Mouse (Mus musculus): ENCODE measurements at regions not wholly inside any gene's neighbourhood (a gene's known extent, or its start where the extent isn't known, plus 50 kb on each side); places are given as distances from the start of the nearest gene placed in this dataset.
"Not testable (repeated sequence)": the region's sequence is repeated elsewhere in the genome, so short reads cannot be mapped to it uniquely, and the experiment has no call there.

DNA sequence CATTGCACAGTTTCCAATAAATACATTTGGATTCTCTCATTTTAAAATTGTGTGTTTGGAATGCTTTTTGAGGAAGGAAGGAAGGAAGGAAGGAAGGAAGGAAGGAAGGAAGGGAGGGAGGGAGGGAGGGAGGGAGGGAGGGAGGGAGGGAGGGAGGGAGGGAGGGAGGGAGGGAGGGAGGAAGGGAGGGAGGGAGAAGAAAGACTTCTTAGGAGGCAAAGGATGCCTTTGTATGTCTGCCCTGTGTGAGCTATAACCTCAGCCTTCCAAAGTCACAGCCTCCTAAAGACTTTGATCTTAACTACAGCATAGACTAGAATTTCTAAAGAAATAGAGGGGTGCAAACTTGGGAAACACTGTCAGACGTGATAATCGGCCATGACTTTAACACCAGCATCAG is 182.5 kb upstream of the Bmp4 start:
- not testable (repeated sequence) for ATAC-seq; H3K9ac ChIP-seq; H3K4me2 ChIP-seq (replicated peaks); H3K27ac ChIP-seq; H3K9me3 ChIP-seq; H3K4me3 ChIP-seq (replicated peaks); H3K36me3 ChIP-seq; H3K27me3 ChIP-seq (replicated peaks); H3K4me1 ChIP-seq (replicated peaks)
- 80% methylated on average over 2 of the region's 2 CpGs for WGBS

DNA sequence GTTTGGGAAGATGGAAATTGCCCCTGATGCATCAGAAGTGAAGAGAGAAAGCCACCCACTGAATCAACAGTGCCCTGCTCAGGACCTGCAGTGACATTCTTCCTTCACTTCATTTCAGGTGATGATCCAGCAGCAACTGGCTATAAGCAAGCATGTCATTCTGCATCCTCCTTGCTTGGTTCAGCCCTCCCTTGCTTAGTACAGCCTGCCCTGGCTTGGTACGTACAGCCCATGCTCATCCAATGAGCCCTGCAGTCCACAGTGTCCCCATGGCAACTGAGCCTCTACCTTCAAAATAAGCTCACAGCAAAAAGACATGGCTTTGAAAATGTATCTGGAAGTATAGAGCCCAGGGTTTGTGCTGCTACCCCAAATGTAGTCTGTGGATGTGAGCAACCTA is 181.4 kb upstream of the Bmp4 start:
- Histone ChIP-seq H3K27me3 (replicated peaks) (no peaks in the 10 kb centered on the region), H3K9me3 (no peaks in the 10 kb centered on the region), H3K36me3 (no peaks in the 10 kb centered on the region), H3K27ac (no peak overlapping the region), H3K4me3 (replicated peaks) (no peak overlapping the region), H3K9ac (no peak overlapping the region), H3K4me1 (replicated peaks) (peaks cover 11% of the 10 kb centered on the region), H3K4me2 (replicated peaks) (no peak overlapping the region)
- ATAC-seq: no peak
- 93% methylated on average over 1 of the region's 1 CpGs for WGBS

DNA sequence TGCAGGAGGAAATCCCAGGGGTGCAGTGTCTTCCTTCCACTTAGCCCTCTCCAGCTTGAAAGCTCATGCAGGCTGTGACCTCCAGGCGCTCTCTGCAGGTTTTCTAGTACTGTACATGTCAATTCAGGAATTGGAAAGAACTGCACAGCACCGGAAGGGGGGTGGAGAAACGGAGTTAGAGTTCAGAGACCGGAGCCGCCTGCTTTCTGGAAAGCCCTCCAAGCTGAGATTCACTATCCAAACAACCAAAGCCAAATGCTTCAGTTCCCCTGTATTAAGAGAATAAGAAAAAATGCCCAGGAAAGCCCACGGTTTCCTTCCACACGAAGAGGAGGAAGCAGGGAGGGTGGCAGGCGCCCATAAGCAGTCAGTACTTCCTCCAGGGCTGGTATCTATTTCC is 178.8 kb upstream of the Bmp4 start:
- no peak overlapping the region for H3K27ac ChIP-seq
- H3K4me1 ChIP-seq (replicated peaks): peaks cover 16% of the 10 kb centered on the region
- 65% methylated on average over 8 of the region's 8 CpGs for WGBS
- H3K27me3 ChIP-seq (replicated peaks): no peaks in the 10 kb centered on the region
- no peak overlapping the region for H3K9ac ChIP-seq
- no peak for ATAC-seq
- no peaks in the 10 kb centered on the region for H3K36me3 ChIP-seq
- no peaks in the 10 kb centered on the region for H3K9me3 ChIP-seq
- H3K4me3 ChIP-seq (replicated peaks): no peak overlapping the region
- H3K4me2 ChIP-seq (replicated peaks): no peak overlapping the region

DNA sequence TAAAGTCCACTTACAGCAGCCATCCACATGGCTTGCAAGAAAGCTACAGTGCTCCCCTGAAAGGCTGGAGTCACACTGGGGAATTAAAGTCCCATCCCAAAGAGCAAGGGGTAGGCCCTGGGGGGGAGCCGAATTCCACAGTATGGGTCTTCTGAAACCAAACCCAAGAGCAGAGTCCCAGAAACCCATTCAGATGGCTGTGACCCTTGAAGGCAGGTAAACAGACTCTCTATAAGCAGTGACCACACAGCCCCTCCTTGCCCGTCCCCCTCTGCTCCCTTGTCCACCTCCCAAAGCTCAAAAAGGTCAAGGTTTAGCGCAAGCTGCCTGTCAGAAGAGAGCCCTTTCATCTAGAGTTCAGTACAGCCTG is 176.9 kb upstream of the Bmp4 start:
- Histone ChIP-seq H3K27me3 (replicated peaks) (no peaks in the 10 kb centered on the region), H3K4me2 (replicated peaks) (no peak overlapping the region), H3K36me3 (no peaks in the 10 kb centered on the region), H3K4me1 (replicated peaks) (peaks cover 16% of the 10 kb centered on the region), H3K27ac (peak overlapping the region; percentile 54), H3K9ac (no peak overlapping the region), H3K4me3 (replicated peaks) (no peak overlapping the region), H3K9me3 (no peaks in the 10 kb centered on the region)
- peak; percentile 64; the same call in 1 of the 2 replicates for ATAC-seq
- 32% methylated on average over 3 of the region's 3 CpGs for WGBS

DNA sequence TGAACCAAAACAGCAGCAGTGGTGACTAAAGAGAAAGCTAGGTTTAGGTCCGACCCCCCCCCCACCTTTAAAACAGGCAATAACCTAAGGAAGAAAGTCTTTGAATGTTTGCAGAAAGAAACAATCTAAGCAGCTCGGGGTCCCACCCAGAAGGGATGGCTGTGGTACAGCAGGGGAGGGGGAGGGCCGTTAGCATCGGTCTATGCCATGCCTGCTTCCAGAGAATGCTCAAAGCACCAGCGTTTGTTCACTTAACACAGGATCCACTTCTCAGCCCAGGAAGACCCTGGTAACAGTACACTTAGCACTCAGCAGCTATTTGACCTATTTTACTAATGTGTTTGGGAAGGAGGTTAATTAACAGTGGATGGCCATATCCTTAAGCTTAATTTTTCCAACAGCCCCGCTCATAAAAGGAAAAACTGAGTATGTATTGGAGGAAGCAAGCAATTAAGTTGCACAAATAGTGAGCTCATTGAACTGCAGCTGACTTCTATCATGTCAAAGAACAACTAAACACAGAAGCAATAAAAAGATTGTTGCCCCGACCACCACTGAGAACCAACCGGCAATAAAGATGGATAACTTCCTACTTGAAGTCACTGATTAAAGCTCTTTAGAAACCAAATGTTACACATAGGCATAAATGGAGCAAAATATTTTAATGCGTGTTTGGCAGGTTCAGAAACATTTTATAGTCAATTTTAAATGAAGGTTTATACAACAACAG is 176.4 kb upstream of the Bmp4 start:
- H3K36me3 ChIP-seq: no peaks in the 10 kb centered on the region
- H3K9me3 ChIP-seq: no peaks in the 10 kb centered on the region
- H3K9ac ChIP-seq: no peak overlapping the region
- H3K27me3 ChIP-seq (replicated peaks): no peaks in the 10 kb centered on the region
- no peak overlapping the region for H3K4me3 ChIP-seq (replicated peaks)
- peak overlapping the region; percentile 41 for H3K4me2 ChIP-seq (replicated peaks)
- WGBS: 11% methylated on average over 9 of the region's 9 CpGs
- peaks cover 16% of the 10 kb centered on the region for H3K4me1 ChIP-seq (replicated peaks)
- 0 out of 2 replicates have a peak overlapping the region, but pooled peaks have one; percentile 17 for H3K27ac ChIP-seq
- peak; percentile 68 for ATAC-seq

DNA sequence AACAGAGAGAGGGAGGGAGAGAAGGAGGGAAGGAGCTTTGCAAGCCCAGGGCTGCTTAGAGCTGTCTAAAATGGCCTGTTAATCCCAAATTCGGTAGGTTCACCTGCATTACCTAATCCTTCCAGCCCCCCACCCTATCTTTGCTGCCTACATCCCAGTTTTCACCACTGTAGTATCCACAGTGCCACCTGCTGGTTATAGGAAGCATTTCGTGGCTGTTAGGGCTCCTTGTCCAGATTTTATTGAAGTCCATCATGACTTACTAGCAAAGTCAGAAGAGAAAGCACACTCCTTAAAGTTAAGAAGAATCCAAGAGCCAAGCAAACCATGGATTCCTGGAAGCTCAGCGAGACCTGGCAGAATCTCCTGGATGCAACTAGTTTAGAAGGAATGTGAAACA is 174.5 kb upstream of the Bmp4 start:
- H3K27me3 ChIP-seq (replicated peaks): no peaks in the 10 kb centered on the region
- ATAC-seq: no peak
- no peaks in the 10 kb centered on the region for H3K36me3 ChIP-seq
- H3K9ac ChIP-seq: no peak overlapping the region
- H3K4me3 ChIP-seq (replicated peaks): no peak overlapping the region
- H3K9me3 ChIP-seq: no peaks in the 10 kb centered on the region
- no peak overlapping the region for H3K4me2 ChIP-seq (replicated peaks)
- peaks cover 20% of the 10 kb centered on the region for H3K4me1 ChIP-seq (replicated peaks)
- H3K27ac ChIP-seq: no peak overlapping the region
- WGBS: 21% methylated on average over 3 of the region's 3 CpGs

DNA sequence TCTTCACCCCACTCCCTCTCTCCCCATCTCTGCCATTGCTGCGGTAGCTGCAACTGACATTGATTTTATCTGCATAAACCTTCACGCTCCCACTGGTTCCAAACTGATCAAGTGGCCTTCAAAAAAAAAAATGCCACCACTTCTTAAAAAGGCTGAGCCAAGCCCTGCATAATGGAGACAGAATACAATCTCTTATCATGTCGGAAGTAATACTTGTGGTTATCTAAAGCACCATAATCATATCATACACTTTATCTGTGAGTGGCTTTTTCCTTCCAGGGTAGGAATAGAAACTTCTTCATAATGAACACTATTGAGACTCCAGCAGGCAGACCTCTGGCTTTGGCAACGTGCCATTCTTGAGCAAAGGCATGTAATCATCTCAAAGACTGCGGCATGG is 171.5 kb upstream of the Bmp4 start:
- peak; percentile 37 for ATAC-seq
- no peak overlapping the region for H3K4me3 ChIP-seq (replicated peaks)
- no peak overlapping the region for H3K4me2 ChIP-seq (replicated peaks)
- H3K9ac ChIP-seq: no peak overlapping the region
- no peaks in the 10 kb centered on the region for H3K27me3 ChIP-seq (replicated peaks)
- peaks cover 9% of the 10 kb centered on the region for H3K4me1 ChIP-seq (replicated peaks)
- H3K9me3 ChIP-seq: no peaks in the 10 kb centered on the region
- WGBS: 59% methylated on average over 5 of the region's 5 CpGs
- H3K27ac ChIP-seq: no peak overlapping the region
- H3K36me3 ChIP-seq: no peaks in the 10 kb centered on the region

DNA sequence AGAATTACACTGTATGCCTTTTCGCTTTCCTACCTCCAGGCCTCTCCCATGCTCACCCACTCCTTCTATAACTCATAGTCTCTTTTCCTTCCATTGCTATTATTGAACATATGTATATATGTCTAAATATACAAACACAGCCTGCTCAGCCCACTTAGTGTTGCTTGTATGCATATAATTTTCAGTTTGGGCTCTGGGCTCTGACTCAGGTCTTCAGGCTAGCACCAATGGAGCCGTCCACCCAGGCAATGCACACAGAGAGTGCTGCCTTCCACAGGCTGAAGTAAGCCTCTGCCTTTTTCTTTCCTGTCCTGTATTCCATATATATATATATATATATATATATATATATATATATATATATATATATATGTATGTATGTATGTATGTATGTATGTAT is 162.8 kb upstream of the Bmp4 start:
- Histone ChIP-seq H3K4me2 (replicated peaks) (no peak overlapping the region), H3K27me3 (replicated peaks) (no peaks in the 10 kb centered on the region; the same call in 1 of the 2 replicates), H3K27ac (no peak overlapping the region), H3K9me3 (no peaks in the 10 kb centered on the region), H3K4me1 (replicated peaks) (no peaks in the 10 kb centered on the region), H3K9ac (no peak overlapping the region), H3K36me3 (no peaks in the 10 kb centered on the region), H3K4me3 (replicated peaks) (no peak overlapping the region)
- 91% methylated on average over 2 of the region's 2 CpGs for WGBS
- no peak for ATAC-seq

DNA sequence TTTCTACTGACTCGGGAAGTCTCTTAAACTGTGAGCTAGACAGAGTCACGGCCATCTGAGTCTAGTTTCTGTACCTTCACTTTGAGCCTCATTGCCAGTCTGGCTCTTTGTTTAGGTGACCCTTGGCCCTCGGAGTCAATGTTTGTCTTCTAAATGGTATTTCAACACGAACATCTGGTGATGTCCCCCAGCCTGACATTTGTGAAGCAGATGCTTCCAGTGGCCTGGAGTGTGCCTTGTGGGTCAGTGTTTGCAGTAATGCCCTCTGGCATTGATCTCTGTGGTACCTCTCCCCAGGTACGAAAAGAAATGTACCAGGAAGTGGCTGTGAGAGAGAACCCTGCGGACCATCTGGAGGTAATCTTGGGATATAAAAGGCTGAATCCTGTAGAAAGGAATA is 155.7 kb upstream of the Bmp4 start:
- H3K4me1 ChIP-seq (replicated peaks): no peaks in the 10 kb centered on the region
- no peak overlapping the region for H3K4me3 ChIP-seq (replicated peaks)
- no peak overlapping the region for H3K27ac ChIP-seq
- no peaks in the 10 kb centered on the region for H3K27me3 ChIP-seq (replicated peaks)
- 37% methylated on average over 6 of the region's 6 CpGs for WGBS
- no peaks in the 10 kb centered on the region for H3K9me3 ChIP-seq
- no peaks in the 10 kb centered on the region for H3K36me3 ChIP-seq
- no peak for ATAC-seq
- no peak overlapping the region for H3K4me2 ChIP-seq (replicated peaks)
- no peak overlapping the region for H3K9ac ChIP-seq

DNA sequence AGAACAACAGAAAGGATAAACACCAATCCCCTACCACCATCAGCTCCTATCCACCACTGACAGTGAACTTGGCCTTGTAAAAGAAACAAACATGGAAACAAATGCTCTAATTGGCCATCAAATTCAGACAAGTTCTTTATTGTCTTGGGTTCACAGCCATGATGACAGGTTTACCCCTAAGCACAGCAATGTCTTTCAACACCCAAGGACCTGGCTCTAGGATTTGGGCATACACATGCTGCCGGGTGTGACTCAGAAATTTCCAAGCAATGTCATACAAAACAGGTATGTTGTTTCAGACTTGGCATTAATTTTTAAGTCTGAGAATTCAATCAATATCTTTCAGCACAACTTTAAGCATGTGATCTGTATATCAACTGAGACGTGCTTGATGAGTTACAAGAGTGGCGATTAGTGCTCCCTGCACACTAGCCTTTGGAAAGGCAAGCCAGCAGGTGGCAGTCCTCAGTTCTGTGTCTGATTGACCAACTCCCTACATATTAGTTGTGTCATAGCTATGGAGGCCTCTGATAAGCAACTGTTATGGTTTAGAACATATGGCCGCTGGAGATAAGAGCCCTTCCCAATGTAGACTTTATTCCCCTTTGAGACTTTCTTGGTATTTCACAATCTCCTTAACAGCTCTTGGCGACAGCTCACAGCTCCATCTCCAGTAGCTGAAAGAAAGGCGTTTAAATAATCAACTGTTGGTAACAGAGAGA is 149.2 kb upstream of the Bmp4 start:
- Histone ChIP-seq H3K4me1 (replicated peaks) (no peaks in the 10 kb centered on the region), H3K4me3 (replicated peaks) (no peak overlapping the region), H3K4me2 (replicated peaks) (no peak overlapping the region), H3K9ac (no peak overlapping the region), H3K9me3 (no peaks in the 10 kb centered on the region), H3K27ac (no peak overlapping the region), H3K36me3 (no peaks in the 10 kb centered on the region), H3K27me3 (replicated peaks) (no peaks in the 10 kb centered on the region)
- 69% methylated on average over 6 of the region's 6 CpGs for WGBS
- ATAC-seq: peak; percentile 97

DNA sequence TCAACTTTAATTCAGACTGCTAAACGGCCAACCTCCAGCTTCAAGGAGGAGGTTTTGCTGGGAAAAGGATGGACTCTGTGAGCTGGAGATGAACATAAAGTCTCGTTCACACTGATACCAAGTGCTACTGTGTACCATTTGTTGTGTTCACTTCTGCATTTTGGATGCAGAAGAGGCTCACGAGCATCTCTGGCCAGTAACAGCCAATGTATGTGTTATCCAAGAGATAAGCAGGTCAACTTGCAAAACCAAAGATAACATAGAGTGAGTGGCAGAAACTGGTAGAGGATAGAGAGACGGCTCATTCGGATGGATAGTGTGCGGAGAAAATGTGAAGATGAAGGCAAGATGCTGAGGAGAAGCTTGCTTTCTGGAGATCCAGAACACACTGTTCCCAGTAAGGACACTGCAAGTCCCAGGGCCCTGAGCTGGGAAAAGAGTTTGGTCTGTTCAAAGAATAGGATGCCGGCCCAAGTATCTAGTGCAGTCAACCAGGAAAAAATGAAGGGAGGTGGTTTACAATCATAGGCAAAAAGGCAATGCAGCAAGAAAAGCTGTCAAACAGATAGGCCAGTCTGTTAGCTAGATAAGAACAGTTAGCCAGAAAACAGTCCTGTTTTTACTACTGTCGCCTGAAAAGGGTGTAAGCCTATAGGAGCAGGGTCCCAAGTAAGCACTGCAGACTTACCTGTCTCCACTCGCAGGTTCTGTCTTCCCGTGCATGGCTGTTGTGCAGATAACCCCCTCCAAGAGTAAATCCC is 145.7 kb upstream of the Bmp4 start:
- H3K9ac ChIP-seq: no peak overlapping the region
- no peaks in the 10 kb centered on the region for H3K36me3 ChIP-seq
- H3K4me2 ChIP-seq (replicated peaks): no peak overlapping the region
- H3K4me1 ChIP-seq (replicated peaks): no peaks in the 10 kb centered on the region
- H3K27me3 ChIP-seq (replicated peaks): no peaks in the 10 kb centered on the region
- no peak overlapping the region for H3K27ac ChIP-seq
- H3K9me3 ChIP-seq: no peaks in the 10 kb centered on the region
- no peak for ATAC-seq
- H3K4me3 ChIP-seq (replicated peaks): no peak overlapping the region
- 82% methylated on average over 10 of the region's 10 CpGs for WGBS

DNA sequence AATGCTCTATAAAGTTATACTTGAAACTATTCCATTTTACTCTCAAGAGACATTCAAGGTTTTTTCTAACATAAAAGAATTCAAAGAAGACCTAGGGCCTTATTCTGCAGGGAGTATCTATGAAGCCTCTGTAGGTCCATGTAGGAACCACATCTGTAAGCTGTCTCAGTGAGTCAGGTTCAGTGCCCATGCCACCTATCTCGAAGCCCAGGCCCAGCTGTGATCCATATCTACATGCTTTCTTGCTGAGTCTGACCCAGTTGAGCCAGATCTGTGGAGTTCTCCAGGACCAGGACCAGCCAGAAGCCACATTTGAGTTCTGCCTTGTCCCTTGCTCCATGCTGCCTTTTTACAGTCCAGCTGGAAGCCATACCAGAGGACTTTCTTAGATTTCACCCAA is 142.2 kb upstream of the Bmp4 start:
- H3K36me3 ChIP-seq: no peaks in the 10 kb centered on the region
- no peak overlapping the region for H3K9ac ChIP-seq
- H3K4me1 ChIP-seq (replicated peaks): no peaks in the 10 kb centered on the region
- H3K4me3 ChIP-seq (replicated peaks): no peak overlapping the region
- no peak for ATAC-seq
- H3K9me3 ChIP-seq: no peaks in the 10 kb centered on the region
- 71% methylated on average over 1 of the region's 1 CpGs for WGBS
- no peaks in the 10 kb centered on the region for H3K27me3 ChIP-seq (replicated peaks)
- H3K27ac ChIP-seq: no peak overlapping the region
- H3K4me2 ChIP-seq (replicated peaks): no peak overlapping the region

All from intestine, embryonic 15.5 days (tissue).